Mouse (Mus musculus) erythroblast, embryonic 14.5 days (primary cell): ENCODE data around the gene Selenom.

ENCODE experiments used
- GATA1 ChIP-seq: IDR thresholded peaks from 2 replicates; pipeline ENCODE4 v1.6.1; 2012; ENCODE audit warnings: low read length, inconsistent platforms, mixed read lengths
- TAL1 ChIP-seq: IDR thresholded peaks from 3 replicates; pipeline ENCODE4 v1.6.1; 2012; ENCODE audit warnings: low read length, inconsistent platforms, mixed read lengths

DNA sequence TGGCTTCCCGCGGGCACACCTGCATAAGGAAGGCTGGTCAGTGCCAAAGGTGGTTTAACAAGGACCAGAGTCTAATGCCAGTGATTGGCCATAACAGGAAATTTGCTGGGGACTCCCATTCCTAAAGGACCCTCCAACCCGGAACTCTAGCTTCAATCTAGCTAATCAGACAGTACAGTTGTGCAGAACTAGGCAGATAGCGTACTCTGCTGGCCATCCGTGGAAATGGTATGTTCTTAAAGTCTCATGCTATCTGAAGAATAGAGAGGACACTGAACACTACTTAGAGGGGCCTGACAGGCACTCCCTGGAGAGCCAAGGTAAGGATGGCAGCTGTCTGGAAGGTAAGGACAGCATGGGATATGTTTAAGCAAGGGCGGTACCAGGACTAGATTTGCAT lies 17.1 kb downstream of the Selenom start:
- no peak for TF ChIP-seq GATA1
- no peak for TF ChIP-seq TAL1
